Mouse (Mus musculus): ENCODE data around the gene Pgap1.

DNA sequence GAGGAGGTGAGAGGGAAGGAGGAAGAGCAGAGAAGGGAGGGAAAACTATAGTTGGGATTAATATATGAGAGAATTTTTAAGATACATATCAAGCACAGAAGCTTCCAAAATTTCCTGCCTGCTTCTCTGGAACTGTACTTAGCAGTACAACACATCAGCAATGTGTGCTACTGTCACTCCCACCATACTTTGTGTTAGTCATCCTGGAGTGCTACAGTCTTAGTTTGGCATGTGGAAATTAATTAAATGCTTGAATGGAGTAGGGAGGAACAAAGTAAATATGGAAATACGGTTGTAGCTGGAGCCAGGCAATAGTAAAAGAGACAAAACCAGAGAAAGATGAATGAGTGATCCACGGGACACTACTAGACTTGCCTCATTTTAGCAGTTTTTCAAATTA, 38.7 kb upstream of the Pgap1 start:
- TF ChIP-seq EP300 (IDR thresholded peaks at IDR 0.05; ENCODE audit: insufficient read depth, low read depth, low read length): no peak
- TF ChIP-seq CTCF (IDR thresholded peaks at IDR 0.05): no peak
- TF ChIP-seq POLR2A (IDR thresholded peaks at IDR 0.05; ENCODE audit: insufficient read depth, low read depth, low read length): no peak

Data from heart, adult 2 months (tissue).